Mouse (Mus musculus) 3134 (cell line): ENCODE data around the gene Fxyd5.

ENCODE experiments used
- DNase-seq: peaks from one replicate; pipeline ENCODE4 v3.0.0-alpha.2; 2011; ENCODE audit warnings: low spot score; ENCODE audit not compliant: insufficient read length; ENCODE audit errors: extremely low read depth

The Fxyd5 gene

DNA sequence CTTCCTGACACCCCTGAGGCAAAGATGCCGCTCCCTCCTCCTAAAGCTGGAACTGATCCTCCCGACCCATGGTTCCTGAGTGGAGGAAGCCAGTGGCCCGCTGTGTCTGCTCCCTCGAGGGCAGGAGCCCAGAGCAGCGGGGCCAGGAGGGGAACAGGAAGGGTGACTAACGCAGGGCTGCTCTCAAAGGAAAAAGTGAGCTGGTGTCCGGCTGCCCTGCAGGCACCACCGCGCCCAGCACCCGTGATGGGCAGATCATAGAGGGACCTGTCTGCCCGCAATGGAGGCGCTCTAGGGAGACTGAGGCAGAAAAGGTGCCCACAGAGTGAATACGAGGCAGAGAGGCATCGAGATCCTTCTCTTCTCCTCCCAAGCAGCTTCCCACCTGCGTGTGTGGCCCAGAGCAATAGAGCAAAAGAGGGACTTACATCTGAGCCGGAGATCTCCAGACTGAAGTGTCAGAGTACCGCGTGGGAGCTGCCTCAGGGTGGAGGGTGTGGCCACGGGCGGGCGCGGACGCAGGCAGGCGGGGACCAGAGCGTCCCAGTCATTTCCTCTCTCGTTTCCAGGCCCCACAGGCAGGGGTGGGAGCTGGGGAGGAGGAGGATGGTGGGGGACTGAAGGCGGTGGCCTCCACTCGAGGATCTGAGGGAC lies 492 bp downstream of the Fxyd5 start:
- DNase-seq: peak; percentile 87

DNA sequence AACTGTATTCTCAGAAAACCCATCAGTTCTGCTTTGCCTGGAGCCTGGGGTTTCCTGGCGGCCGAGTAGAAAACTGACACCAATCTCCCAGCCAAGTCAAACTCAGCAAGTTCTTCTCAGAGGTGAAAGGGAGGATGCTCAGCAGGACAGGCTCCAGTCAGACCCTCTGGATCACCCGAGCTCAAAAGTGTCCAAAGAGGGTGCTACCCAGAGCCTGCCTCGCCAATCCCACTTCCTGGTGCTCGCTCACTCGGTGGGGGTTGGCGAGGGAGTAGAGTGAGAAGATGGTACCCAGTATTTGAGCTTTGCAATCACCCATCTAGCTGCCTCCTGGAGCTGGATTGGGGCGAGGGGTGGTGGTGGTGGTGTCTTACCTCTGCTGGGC lies 1.3 kb downstream of the Fxyd5 start:
- DNase-seq: peak; percentile 46

DNA sequence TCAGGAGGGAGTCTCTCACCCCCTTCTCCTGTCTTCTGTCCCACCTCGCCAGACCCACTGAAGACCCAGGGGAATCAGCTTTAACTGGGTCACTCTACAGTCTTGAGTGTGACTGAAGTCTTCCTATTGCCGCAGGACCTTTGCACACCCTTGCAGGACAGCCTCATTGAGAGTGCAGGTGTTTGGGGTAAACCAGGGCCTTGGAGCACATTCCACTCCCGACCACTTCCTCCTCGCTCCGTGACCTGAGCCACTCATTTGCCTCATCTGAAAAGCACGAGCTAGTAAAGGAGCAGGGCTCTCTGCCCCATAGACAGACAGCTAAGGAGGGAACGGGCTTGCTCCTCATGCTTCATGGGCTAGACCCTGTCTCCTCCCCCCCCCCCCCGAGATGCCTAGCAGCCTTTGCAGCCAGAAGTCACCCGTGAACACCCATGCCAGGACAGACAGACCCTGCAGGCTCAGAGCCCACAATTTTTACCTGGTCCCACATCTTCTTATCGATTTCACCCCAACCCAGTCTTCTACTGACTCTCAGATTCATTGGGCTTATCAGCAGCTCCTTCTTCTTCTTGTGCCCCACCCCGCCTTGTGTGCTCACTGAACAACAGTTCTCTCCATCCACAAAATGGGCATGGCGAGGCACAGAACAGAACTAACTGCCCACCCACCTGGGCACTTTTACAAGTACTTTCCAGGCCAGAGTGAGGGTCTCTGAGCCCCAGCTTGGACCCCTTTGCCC lies 1.8 kb downstream of the Fxyd5 start:
- DNase-seq: no peak

DNA sequence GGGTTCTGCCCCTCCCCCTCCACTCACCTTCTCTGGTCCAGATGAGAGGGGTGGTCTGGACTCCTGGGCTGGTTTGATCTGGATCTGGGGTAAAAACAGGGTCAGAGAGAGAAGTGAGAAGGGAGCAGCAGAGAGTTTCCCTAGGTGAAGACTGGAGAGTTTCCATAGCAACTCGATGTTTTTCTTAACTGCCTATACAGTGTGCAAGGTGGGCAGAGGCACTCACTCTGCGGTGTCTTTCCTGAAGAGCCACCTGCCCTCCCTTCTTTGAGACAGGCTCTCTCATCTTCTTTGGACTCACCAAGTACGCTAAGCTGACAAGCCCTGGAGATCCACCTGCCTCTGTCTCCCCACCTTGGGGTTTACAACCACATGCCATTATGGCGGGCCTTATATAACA lies 3.3 kb downstream of the Fxyd5 start:
- DNase-seq: no peak

DNA sequence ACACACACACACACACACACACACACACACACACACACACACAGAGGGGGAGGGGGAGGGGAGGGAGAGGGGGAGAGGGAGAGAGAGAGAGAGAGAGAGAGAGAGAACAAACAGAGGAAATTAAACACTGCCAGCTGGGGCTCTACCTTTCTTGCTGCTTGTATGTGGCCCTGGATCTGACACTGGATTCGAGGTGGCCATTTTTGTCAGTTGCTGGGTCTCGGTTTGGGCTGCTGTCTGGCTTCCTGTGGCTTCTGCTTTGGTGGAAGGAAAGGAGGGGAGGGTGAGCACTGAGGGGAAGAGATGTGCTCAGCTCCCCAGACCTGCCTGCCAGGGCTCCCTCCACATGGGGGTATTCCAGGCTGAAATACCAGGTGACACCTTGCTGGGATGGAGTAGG lies 4.6 kb downstream of the Fxyd5 start:
- DNase-seq: no peak

DNA sequence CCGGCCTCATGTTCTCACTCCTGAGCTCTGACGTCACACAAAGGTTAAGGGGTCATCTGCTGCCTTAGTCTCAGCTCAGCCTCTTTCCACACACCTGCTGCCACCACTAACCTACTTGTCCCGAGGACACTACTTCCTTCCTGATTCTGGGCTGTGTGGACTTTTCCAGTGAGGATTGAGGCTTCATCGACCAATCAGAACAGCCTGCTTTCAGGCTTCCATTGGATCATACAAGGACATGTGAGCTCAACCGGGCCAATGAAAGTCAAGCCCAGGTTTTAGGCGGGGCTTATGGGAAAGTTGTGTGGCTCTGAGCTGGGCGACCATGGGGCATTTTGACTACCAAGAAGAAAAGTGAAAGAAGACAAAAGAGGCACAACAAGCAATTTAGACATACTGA lies 5.4 kb downstream of the Fxyd5 start:
- no peak for DNase-seq

DNA sequence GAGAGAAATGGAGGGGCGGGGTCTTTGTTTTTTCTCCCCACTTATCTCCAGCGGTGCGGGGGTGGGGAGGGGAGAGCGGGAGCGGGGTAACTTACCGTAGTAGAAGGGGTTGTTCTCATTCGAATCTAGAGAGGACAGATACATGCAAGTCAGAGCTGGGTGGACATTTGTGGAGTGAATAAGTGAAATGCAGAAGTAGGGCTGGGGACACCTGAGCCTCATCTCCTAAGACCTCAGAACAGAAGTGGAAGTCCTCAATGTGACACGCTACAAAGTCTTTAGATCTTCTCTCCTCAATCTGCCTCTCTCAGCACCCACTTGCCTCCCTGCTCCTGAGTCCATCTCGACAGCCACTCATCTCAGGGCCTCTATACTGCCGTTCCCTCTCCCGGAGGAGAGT lies 7.0 kb downstream of the Fxyd5 start:
- DNase-seq: no peak

DNA sequence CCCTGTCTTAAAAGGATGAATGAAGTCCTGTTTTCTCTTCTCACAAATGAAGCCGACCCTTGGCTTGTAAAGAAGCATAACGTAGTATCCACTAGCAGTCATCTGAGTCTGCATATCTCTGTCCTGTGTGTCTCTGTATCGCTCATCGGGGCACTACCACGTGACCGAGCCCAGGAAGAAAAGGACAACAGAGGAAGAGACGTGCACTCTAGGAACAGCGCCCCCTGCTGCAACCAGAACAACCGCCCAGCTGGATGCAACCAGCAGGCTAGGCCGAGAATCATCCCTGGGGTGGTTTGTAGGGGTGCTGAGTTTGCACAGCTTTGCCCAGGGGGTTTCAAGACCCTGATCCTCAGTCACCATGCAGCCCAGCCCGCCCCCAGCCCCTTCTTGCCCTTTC lies 7.5 kb downstream of the Fxyd5 start:
- no peak for DNase-seq

DNA sequence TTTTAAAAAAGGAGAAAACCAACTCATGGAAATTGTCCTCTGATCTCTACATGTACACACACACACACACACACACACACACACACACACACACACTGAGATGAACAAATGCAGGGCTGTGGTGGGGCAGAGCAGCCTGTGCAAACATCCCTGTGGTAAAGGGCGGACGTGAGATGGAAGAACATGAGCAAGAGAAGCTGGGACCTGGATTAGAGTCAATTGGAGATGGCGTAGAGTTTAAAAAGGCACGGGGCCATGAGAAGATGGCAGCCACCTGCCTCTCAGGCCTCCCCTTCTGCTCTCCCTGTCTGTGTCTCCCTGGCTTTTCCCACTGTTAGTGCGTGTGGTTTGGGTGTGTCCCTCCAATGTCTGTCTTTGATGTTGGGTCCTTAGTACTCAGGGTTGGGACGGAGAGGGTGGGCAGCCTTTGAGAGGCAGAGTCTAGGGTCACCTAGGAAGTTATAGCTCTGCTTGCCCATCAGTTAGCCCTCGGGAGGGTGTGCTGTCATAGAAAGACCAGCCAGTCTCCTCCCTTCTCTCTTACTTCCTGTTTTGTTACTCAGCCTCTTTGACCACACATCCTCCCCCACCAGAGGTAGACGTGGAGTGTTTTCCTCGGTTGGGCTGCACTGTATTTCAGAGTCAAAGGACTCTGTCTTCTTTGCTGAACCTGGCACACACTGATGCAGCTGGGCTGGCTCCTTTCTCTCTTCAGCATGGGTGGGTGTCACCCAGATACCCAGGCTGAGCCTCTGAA lies 8.7 kb downstream of the Fxyd5 start:
- DNase-seq: no peak

DNA sequence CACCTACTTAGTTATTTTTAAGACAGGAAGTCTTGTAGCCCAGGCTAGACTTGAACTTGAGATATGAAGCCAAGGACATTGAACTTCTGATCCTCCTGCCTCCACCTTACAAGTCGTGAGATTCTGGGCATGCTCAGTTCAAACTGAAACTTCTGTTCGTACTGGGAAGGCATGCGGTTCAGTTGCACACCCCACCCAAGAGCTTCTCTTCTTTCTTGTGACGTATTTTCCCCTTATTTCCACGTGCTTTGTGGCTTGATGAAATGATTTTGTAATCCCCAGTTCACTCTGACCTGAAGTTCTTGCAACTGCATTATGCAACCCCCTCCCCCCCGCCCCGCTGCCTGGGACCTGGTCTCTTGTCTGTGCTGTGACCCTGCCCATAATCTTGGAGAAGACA lies 10.6 kb downstream of the Fxyd5 start:
- DNase-seq: no peak

DNA sequence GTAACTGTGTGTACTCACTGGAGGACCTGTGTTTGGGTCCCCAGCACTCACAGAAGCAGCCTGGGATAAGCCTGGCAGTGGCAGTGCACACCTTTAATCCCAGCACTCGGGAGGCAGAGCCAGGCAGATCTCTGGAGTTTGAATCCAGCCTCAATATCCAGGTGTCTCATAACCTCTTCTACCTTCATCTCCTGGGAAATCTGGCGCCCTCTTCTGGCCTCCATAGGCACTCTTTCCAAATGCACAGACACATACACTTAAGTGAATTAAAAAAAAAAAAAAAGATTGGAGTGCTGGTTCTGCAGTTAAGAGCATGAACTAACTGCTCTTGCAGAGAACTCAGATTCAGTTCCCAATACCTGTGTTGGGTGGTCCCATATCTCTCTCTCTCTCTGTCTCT lies 11.6 kb downstream of the Fxyd5 start:
- DNase-seq: no peak

DNA sequence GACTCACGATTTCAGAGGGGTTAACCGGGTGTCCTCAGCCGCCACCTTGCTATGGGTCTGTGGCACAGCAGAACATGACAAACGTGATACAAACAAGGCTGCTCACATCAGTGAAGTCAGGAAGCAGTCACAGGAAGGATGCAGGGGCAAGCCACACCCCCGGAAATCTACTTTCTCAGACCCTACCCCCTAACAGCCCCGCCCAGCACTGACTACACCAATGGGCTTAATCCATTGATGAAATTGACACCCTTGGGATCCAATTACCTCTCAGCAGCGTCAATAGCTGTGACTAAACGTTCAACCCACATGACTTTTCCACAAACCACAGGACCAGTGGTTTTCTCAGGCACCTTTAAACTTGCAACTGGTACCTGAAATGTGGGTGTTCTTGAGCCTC lies 13.7 kb downstream of the Fxyd5 start:
- peak; percentile 13 for DNase-seq

DNA sequence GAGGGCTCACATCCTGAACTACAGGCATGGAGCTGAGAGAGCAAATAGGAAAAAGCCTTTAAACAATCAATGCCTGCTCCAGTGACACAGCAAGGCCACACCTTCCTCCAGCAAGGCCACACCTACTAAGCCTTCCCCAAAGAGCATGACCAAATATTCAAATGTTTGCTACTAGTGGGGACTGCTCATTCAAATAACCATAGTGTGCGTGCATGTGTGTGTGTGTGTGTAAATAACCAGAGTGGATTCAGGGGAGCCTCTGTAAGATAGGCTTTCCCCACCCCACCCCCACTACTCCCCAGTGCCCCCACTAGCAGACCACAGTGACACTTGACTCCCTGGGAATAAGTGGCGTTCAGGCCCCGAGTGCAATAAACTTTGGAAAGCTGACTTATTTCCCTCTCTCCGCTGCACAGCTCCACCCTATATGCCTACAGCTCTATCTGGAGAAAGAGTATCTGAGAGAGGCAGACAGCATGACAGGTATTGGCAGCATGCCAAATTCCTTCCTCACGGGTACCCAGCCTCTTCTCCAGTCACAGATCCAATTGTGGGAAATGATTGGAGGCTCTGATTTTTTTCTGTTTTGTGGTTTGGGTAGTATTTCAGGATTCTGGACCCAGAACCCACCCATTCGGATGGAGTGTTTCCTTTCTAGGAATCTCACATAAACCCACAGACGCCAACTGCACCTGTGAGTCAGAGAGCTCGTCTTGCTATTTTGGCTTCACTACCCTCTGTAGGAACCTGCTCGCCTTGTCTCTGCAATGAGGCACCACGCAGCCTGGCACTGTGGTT lies 25.0 kb downstream of the Fxyd5 start:
- DNase-seq: peak; percentile 36

DNA sequence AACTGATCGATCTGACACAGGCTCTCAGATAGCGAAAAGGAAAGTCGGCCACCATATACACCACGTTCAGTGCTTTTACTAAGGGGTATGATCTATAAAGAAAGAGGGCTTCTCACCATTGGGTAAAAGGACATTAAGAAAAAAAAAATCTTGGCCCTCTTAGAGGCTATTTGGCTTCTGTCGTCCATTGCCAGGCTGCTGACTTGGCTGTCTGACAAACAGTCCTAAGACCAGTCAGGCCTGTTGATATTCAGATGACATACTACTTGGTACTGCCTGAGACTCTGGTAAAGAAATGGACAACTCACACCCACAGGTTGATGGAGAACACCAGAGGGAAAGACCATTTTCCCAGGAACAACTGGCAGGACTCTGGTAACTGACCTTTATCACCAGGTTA lies 29.3 kb downstream of the Fxyd5 start:
- DNase-seq: no peak

DNA sequence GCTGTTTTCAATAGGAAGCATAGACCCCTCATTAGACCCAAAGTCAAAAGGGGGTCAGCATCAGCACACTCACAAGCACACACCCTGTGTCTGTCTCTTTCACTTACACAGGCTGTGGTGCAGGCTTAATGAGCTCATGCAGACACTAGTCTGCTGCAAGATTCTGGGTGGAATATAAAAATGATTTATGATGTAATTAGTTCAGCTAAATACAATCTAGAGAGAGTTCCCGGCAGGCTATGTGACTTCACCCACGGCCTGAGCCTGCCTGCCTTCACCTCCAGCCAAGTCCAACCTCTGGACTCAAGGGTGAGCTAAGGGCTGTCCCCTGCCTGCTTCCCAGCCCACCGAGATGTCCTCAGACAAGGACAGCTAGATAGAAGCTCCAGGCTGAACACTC lies 33.4 kb downstream of the Fxyd5 start:
- no peak for DNase-seq

DNA sequence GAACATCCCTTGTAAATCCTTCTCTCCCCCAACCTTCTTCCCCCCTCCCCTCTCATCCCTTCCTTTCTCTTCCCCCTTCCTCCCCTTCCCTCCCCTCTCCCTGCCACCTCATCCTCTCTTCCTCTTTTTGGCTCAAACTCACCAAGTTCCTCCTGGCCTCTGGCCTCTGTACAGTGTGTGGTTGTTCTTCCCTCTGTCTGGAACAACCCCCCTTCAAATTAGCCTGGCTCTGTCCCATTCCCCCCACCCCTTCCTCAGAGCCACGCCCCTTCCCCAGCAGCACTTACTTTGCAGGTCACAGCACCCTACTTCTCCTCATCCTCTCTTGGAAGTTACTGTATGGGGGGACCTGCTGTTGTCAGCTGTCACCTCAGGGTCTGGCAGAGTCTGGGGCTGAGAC lies 34.1 kb downstream of the Fxyd5 start:
- DNase-seq: no peak

DNA sequence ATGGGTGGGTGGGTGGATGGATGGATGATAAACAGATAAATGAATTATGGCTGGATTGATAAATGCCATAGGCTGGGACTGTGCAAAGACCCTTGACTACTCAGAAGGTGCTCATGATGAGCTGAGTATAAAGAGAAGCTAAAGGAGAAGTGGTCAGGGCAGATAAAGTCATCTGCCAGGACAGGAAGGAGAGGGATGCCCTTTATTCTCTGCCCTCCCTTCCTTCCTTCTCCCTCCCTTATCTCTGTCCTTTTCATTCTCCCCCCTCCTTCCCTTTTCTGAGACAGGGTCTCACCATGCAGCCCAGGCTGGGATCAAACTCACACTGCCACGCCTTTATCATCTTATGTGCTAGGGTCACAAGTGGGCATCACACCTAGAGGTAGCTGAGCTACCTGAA lies 34.5 kb downstream of the Fxyd5 start:
- no peak for DNase-seq

DNA sequence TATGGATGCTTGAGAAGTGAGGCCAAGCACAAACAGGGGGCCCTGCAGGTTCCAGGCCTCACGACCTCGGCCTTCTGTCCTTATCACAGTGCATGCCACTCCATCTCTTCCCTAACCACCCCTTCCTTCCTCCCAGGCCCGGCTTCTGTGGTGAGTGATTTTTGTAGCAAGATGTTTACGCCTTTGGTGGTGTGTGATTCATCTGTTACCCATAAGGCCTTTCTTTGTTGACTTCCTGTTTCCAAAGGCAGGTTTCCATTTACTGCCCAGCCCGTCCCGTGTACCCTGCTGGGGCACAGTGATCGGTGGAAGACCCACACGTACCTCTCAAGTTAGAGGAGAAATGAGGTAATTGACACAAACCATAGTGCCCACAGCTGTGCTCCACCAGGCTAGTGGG lies 39.6 kb downstream of the Fxyd5 start:
- DNase-seq: peak; percentile 53

DNA sequence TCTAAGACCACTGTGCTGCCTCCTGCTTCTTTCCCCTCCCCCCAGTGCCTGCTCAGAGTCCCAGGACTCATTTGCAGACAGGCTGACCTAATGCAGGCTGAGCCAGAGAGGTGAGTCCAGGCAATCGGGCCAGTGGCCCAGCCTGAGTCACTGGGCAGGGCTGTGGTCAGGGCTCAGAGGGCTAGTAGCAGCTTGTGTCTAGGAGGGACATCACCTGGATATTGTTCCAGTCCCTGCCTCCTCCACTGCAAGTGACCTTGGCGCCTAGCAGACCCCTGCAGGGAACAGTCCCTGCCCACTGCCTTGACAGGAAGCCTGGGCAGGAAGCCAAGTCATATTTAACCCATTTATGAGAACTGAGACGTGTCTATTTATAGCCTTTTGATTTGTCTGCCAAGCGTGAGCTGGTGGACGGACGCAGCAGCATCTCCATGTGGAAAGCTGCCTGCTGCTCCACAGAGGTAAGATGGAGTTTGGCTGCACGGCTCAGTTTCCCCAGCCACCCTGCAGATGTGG lies 41.7 kb downstream of the Fxyd5 start:
- peak; percentile 71 for DNase-seq

DNA sequence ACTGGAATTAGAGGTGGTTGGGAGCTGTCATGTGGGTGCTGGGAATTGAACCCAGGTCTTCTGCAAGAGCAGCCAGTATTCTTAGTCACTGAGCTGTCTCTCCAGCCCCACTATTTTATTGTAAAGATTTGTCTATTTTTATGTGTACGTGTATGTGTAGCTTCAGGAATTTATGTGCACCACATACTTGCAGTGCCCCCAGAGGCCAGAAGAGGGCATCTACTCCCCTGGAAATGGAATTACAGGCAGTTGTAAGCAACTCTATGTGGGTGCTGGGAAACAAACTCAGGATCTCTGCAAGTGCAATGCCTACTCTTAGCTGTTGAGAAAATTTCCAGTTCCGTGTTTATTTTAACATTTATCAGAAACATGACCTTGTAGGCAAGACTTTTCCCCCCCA lies 45.8 kb downstream of the Fxyd5 start:
- no peak for DNase-seq

DNA sequence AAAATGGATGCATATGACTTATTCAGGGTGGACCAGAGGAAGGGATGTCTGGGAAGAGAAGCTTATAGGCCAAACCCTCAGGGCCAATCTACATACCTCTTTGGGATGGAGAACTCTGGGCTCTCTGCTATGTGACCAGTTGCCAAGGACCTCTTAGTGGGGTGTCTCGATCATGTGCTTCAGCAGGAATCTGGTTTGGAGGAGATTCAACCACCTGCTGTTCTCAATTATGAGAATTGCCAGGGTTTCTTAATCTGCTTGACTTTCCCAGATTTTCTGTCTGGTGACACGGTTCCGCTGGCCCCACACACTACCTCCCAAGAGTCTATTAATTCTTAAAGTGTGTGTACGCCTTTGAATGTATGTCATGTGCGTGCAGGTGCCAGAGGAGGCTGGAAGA lies 48.3 kb downstream of the Fxyd5 start:
- no peak for DNase-seq
